23 mouse cellular contexts compared by ENCODE assay signal in genomic region chr4:133719791-133720190, GRCm38 (mm10). TPM values are rescaled to one million over a fixed set of nuclear protein-coding genes. Genes with fewer than 3 reads are reported as not detected.
DNase-seq lines count a peak whose midpoint lies in the region; ATAC-seq and TF ChIP-seq lines count a peak whose summit lies in the region.
"Had no signal": no experiment of that assay in that cellular context is flagged by ENCODE, and none has a peak within 500 bp of the region (broad histone marks: within the 10 kb centered on the region; RNA-seq: fewer than 3 reads in every experiment).

No protein-coding gene starts in this region.

- H3K27me3 ChIP-seq in intestine, postnatal 0 days (replicated peaks; ENCODE audit: control insufficient read depth, insufficient read depth, low read length) = no peaks in the 10 kb centered on the region
- H3K27me3 ChIP-seq: CH12.LX; forebrain, embryonic 13.5 days; forebrain, embryonic 15.5 days; Patski had no signal

- WGBS in intestine, postnatal 0 days = 85% methylated on average over 3 of the region's 3 CpGs

- TF ChIP-seq CTCF in intestine, postnatal 0 days (IDR thresholded peaks at IDR 0.05; ENCODE audit: low read depth) = no peak

- no peaks in the 10 kb centered on the region for H3K9me3 ChIP-seq in intestine, postnatal 0 days (ENCODE audit: control insufficient read depth)
- H3K9me3 ChIP-seq: forebrain, embryonic 13.5 days; forebrain, embryonic 15.5 days; G1E had no signal

- H3K4me2 ChIP-seq in intestine, postnatal 0 days (replicated peaks; ENCODE audit: low read depth) = no peak overlapping the region
- H3K4me2 ChIP-seq: forebrain, embryonic 13.5 days; forebrain, embryonic 15.5 days had no signal

- H3K36me3 ChIP-seq in intestine, postnatal 0 days (ENCODE audit: control insufficient read depth, insufficient read depth) = peaks cover 64% of the 10 kb centered on the region

- no peak for ATAC-seq in intestine, postnatal 0 days
- ATAC-seq: forebrain, embryonic 13.5 days; forebrain, embryonic 15.5 days; forebrain, postnatal 0 days; Patski had no signal

- no peak overlapping the region for H3K27ac ChIP-seq in intestine, postnatal 0 days (ENCODE audit: low read depth, low read length)
- H3K27ac ChIP-seq: forebrain, embryonic 13.5 days; forebrain, embryonic 15.5 days had no signal

- peak; percentile 60 for DNase-seq in heart, adult 11 months
- DNase-seq in heart, adult 9 months (ENCODE audit: low spot score in 2 of 2) = no peak
- DNase-seq in CD4-positive, CD25-positive, alpha-beta regulatory T cell, adult 2 months (ENCODE audit: low read depth, low spot score) = peak; percentile 33
- DNase-seq in T-cell, adult 2 months (ENCODE audit: low spot score) = peak; percentile 47
- DNase-seq in urinary bladder, adult 2 months (ENCODE audit: low spot score) = no peak
- no peak for DNase-seq in frontal cortex, adult 2 months (ENCODE audit: extremely low spot score in 1 of 2, low spot score in 1 of 2)
- DNase-seq: adrenal gland, adult 2 months; adrenal gland, postnatal 10 days; adrenal gland, postnatal 25 days; cerebellum, adult 11 months; cerebellum, adult 18-20 months; cerebellum, adult 8-10 months; cerebellum, adult 9-11 months; cerebellum, postnatal 14 days; cerebellum, postnatal 36 days; embryo, embryonic 11 days; forebrain, postnatal 0 days had no signal

- H3K4me1 ChIP-seq in intestine, postnatal 0 days (replicated peaks; ENCODE audit: control insufficient read depth, insufficient read depth, low read length) = no peaks in the 10 kb centered on the region

- H3K9ac ChIP-seq in intestine, postnatal 0 days (ENCODE audit: low read depth, low read length) = no peak overlapping the region
- H3K9ac ChIP-seq: forebrain, embryonic 13.5 days; forebrain, embryonic 15.5 days; forebrain, postnatal 0 days had no signal

- H3K4me3 ChIP-seq in intestine, postnatal 0 days (ENCODE audit: low read depth, low read length) = no peak overlapping the region
- H3K4me3 ChIP-seq: forebrain, embryonic 13.5 days; forebrain, embryonic 15.5 days had no signal

RNA-seq across cellular contexts. Expression of gene Arid1a, which starts 36.8 kb away (rescaled TPM):
- 26.3 and 41.5 TPM in 2 replicates for polyA plus RNA-seq in urinary bladder, adult 2 months (2012; rRNA removed)
- 57.0 and 57.7 TPM in 2 replicates for polyA plus RNA-seq in frontal cortex, adult 2 months (2012; rRNA removed)
- polyA plus RNA-seq in intestine, postnatal 0 days (2015; fragmentation: Nextera tagmentation; extraction: Ambion mirVana) = 10.4 and 12.1 TPM in 2 replicates

RNA-seq across cellular contexts. Expression of gene Pigv, which starts 47.3 kb away (rescaled TPM):
- polyA plus RNA-seq in urinary bladder, adult 2 months (2012; rRNA removed) = 17.1 and 19.4 TPM in 2 replicates
- polyA plus RNA-seq in frontal cortex, adult 2 months (2012; rRNA removed) = 7.5 and 8.2 TPM in 2 replicates
- polyA plus RNA-seq in intestine, postnatal 0 days (2015; fragmentation: Nextera tagmentation; extraction: Ambion mirVana) = 10.7 and 12.5 TPM in 2 replicates

Comparison
In these comparisons a context has a peak if more than half of its experiments do, and no peak if none do; other contexts are left out.
1. DNase-seq: peak in heart, adult 11 months (single experiment), CD4-positive, CD25-positive, alpha-beta regulatory T cell, adult 2 months (single experiment) and T-cell, adult 2 months (single experiment); none in heart, adult 9 months (0 of 2), urinary bladder, adult 2 months (single experiment) and frontal cortex, adult 2 months (0 of 2).